Mouse (Mus musculus) liver, postnatal 0 days (tissue): ENCODE data around the gene Spry2. TPM values are rescaled to one million over a fixed set of nuclear protein-coding genes. Genes with fewer than 3 reads are reported as not detected.

ENCODE experiments used
- ATAC-seq: fragments of 200-750 bp; cut with Nextera tagmentation; 2 replicates; pipeline ENCODE4 v1.8.0; 2017; ENCODE audit warnings: mild to moderate bottlenecking, moderate library complexity
- DNase-seq: peaks from one replicate; pipeline ENCODE4 v3.0.0-alpha.2; 2016
- H3K27ac ChIP-seq: fragments of 300-500 bp; sonication (generic); 2 replicates; pipeline ENCODE4 v1.5.1; 2014; ENCODE audit warnings: antibody characterized with exemption, moderate library complexity, mild to moderate bottlenecking, low read depth
- H3K27me3 ChIP-seq: fragments of 300-500 bp; sonication (generic); 2 replicates; pipeline ENCODE4 v1.6.1; 2014; ENCODE audit warnings: low read length, control low read depth, mixed read lengths; ENCODE audit not compliant: insufficient read depth
- H3K36me3 ChIP-seq: fragments of 300-500 bp; sonication (generic); replicated peaks from 2 replicates; pipeline ENCODE4 v1.6.1; 2014; ENCODE audit warnings: mild to moderate bottlenecking, control low read depth, low read length, moderate library complexity, mixed read lengths; ENCODE audit not compliant: insufficient read depth
- H3K4me1 ChIP-seq: fragments of 300-500 bp; sonication (generic); 2 replicates; pipeline ENCODE4 v1.6.1; 2014; ENCODE audit warnings: antibody characterized with exemption, mild to moderate bottlenecking, control low read depth; ENCODE audit not compliant: insufficient read depth
- H3K4me2 ChIP-seq: fragments of 300-500 bp; sonication (generic); 2 replicates; pipeline ENCODE4 v1.6.1; 2014; ENCODE audit warnings: low read depth, mild to moderate bottlenecking, low read length, moderate library complexity, mixed read lengths
- H3K4me3 ChIP-seq: fragments of 300-500 bp; sonication (generic); 2 replicates; pipeline ENCODE4 v1.5.1; 2014; ENCODE audit warnings: low read depth, low read length
- H3K9ac ChIP-seq: fragments of 300-500 bp; sonication (generic); replicated peaks from 2 replicates; pipeline ENCODE4 v1.6.1; 2014; ENCODE audit warnings: mild to moderate bottlenecking, moderate library complexity
- H3K9me3 ChIP-seq: fragments of 300-500 bp; sonication (generic); 2 replicates; pipeline ENCODE4 v1.6.1; 2016; ENCODE audit warnings: mild to moderate bottlenecking, control low read depth, low read length, mixed read lengths
- CTCF ChIP-seq: sonication (generic); IDR thresholded peaks from 2 replicates; pipeline ENCODE4 v1.5.1; 2016; ENCODE audit warnings: antibody characterized with exemption, low read depth
- EP300 ChIP-seq: IDR thresholded peaks from 2 replicates; pipeline ENCODE4 v1.6.1; 2016; ENCODE audit warnings: antibody characterized with exemption, low read depth, mild to moderate bottlenecking
- WGBS: fragments of 180-500 bp; shearing (Covaris S2); extraction: QIAGEN DNeasy Blood & Tissue Kit; methylation state at CpG from one replicate; pipeline ENCODE4 v1.1.7; 2014; ENCODE audit not compliant: insufficient replicate concordance; 5-methylcytosine and 5-hydroxymethylcytosine counted together
- polyA plus RNA-seq: library from polyadenylated mRNA; unstranded; fragments of >200 nt; fragmentation: Nextera tagmentation; extraction: Ambion mirVana; gene quantifications from 2 replicates; pipeline ENCODE4 v1.2.1, GENCODE M21; 2015

Gene Spry2
- polyA plus RNA-seq, 1 experiment from 2014 or later = 6.0 TPM

GRCm38 (mm10) chr14:105860920-105861319 is 35.7 kb downstream of the Spry2 start:
- Histone ChIP-seq H3K9ac (no peak overlapping the region), H3K4me3 (no peak overlapping the region), H3K4me2 (no peak overlapping the region), H3K27ac (no peak overlapping the region), H3K9me3 (no peaks in the 10 kb centered on the region), H3K36me3 (no peaks in the 10 kb centered on the region), H3K4me1 (no peaks in the 10 kb centered on the region), H3K27me3 (no peaks in the 10 kb centered on the region)
- TF ChIP-seq EP300 (no peak), CTCF (no peak)
- peak; percentile 19 for DNase-seq
- peak; percentile 84 for ATAC-seq
- WGBS = 40% methylated on average over 6 of the region's 6 CpGs

GRCm38 (mm10) chr14:105860276-105860675 is 36.3 kb downstream of the Spry2 start:
- H3K9me3 ChIP-seq = no peaks in the 10 kb centered on the region
- ATAC-seq = no peak
- no peak overlapping the region for H3K9ac ChIP-seq
- DNase-seq = no peak
- no peaks in the 10 kb centered on the region for H3K36me3 ChIP-seq
- WGBS = 83% methylated on average over 4 of the region's 4 CpGs
- no peaks in the 10 kb centered on the region for H3K27me3 ChIP-seq
- no peak overlapping the region for H3K4me3 ChIP-seq
- H3K27ac ChIP-seq = no peak overlapping the region
- H3K4me2 ChIP-seq = no peak overlapping the region
- no peak for TF ChIP-seq CTCF
- no peak for TF ChIP-seq EP300
- H3K4me1 ChIP-seq = no peaks in the 10 kb centered on the region

GRCm38 (mm10) chr14:105859876-105860275 is 36.7 kb downstream of the Spry2 start:
- TF ChIP-seq CTCF (no peak), EP300 (no peak)
- H3K4me1 ChIP-seq = no peaks in the 10 kb centered on the region
- WGBS = 36% methylated on average over 2 of the region's 2 CpGs
- ATAC-seq = no peak
- no peak for DNase-seq
- no peak overlapping the region for H3K4me3 ChIP-seq
- no peak overlapping the region for H3K27ac ChIP-seq
- H3K9me3 ChIP-seq = no peaks in the 10 kb centered on the region
- H3K36me3 ChIP-seq = no peaks in the 10 kb centered on the region
- no peaks in the 10 kb centered on the region for H3K27me3 ChIP-seq
- H3K4me2 ChIP-seq = no peak overlapping the region
- no peak overlapping the region for H3K9ac ChIP-seq

- H3K36me3 ChIP-seq = no peaks in the 10 kb centered on the region
- no peak for ATAC-seq
- no peak overlapping the region for H3K4me3 ChIP-seq
- no peak for DNase-seq
- H3K4me1 ChIP-seq = no peaks in the 10 kb centered on the region
- no peaks in the 10 kb centered on the region for H3K27me3 ChIP-seq
- 44% methylated on average over 4 of the region's 4 CpGs for WGBS
- TF ChIP-seq EP300 (no peak), CTCF (no peak)
- H3K9ac ChIP-seq = no peak overlapping the region
- no peaks in the 10 kb centered on the region for H3K9me3 ChIP-seq
- no peak overlapping the region for H3K27ac ChIP-seq
- H3K4me2 ChIP-seq = no peak overlapping the region
Observed at GRCm38 (mm10) chr14:105859368-105859767, 37.3 kb downstream of the Spry2 start.

- no peak overlapping the region for H3K4me3 ChIP-seq
- ATAC-seq = no peak
- no peaks in the 10 kb centered on the region for H3K36me3 ChIP-seq
- no peak overlapping the region for H3K9ac ChIP-seq
- H3K4me1 ChIP-seq = no peaks in the 10 kb centered on the region
- TF ChIP-seq CTCF (no peak), EP300 (no peak)
- no peaks in the 10 kb centered on the region for H3K27me3 ChIP-seq
- no peak overlapping the region for H3K4me2 ChIP-seq
- WGBS = 49% methylated on average over 5 of the region's 5 CpGs
- DNase-seq = no peak
- H3K9me3 ChIP-seq = no peaks in the 10 kb centered on the region
- no peak overlapping the region for H3K27ac ChIP-seq
Observed at GRCm38 (mm10) chr14:105858935-105859334, 37.7 kb downstream of the Spry2 start.

GRCm38 (mm10) chr14:105851359-105852067 is 45.1 kb downstream of the Spry2 start:
- Histone ChIP-seq H3K9ac (no peak overlapping the region), H3K27ac (0 out of 2 replicates have a peak overlapping the region, but pooled peaks have one; percentile 12), H3K4me2 (peak overlapping the region; percentile 27; the same call in 1 of the 2 replicates), H3K4me1 (0 out of 2 replicates have a peak, but pooled peaks cover 2% of the 10 kb centered on the region), H3K27me3 (no peaks in the 10 kb centered on the region), H3K9me3 (no peaks in the 10 kb centered on the region), H3K4me3 (no peak overlapping the region), H3K36me3 (no peaks in the 10 kb centered on the region)
- 20% methylated on average over 7 of the region's 7 CpGs for WGBS
- ATAC-seq (no peak), DNase-seq (no peak)
- TF ChIP-seq EP300 (no peak), CTCF (no peak)

Other genes starting within 250 kb of the Spry2 start
- gene Trim52, start 209.4 kb upstream of the Spry2 start, polyA plus RNA-seq = not detected in 2 replicates